Mouse (Mus musculus) T-helper 17 cell (primary cell): ENCODE measurements at regions not wholly inside any gene's neighbourhood (a gene's known extent, or its start where the extent isn't known, plus 50 kb on each side); places are given as distances from the start of the nearest gene placed in this dataset.
"Not testable (repeated sequence)": the region's sequence is repeated elsewhere in the genome, so short reads cannot be mapped to it uniquely, and the experiment has no call there.

ENCODE experiments used
- in situ Hi-C, 2 experiments: fragments of 300-600 bp; cut with MboI, MseI; formaldehyde crosslinking; loops; 1 replicate in 1 of 2; 2 replicates in 1 of 2; pipeline ENCODE4 v1.15.1; 2025; ENCODE audit warnings: high pct_unique_total_duplicates in 2 of 2

GRCm38 (mm10) chr10:118043761-118044160 is 97.8 kb upstream of the Mdm1 start:
- in situ Hi-C loops = loop anchor here in 1 of 2 experiments (5.0 kb wide), 2 partner anchors 54 to 289 kb away; partner anchors contain the start of gene Gm9044

GRCm38 (mm10) chr10:118044840-118045239 is 96.8 kb upstream of the Mdm1 start:
- in situ Hi-C loops = loop anchor here in 1 of 2 experiments (5.0 kb wide), 3 partner anchors 33 to 287 kb away; partner anchors contain the start of gene Gm9044

GRCm38 (mm10) chr10:118045427-118045826 is 96.2 kb upstream of the Mdm1 start:
- in situ Hi-C loops = loop anchor here in 1 of 2 experiments (5.0 kb wide), 1 partner anchor 33 kb away; no protein-coding TSS in a partner anchor

- in situ Hi-C loops = loop anchor here in 1 of 2 experiments (5.0 kb wide), 1 partner anchor 34 kb away; no protein-coding TSS in a partner anchor
Measured at GRCm38 (mm10) chr10:118046328-118046727, 95.3 kb upstream of the Mdm1 start.

- in situ Hi-C loops = loop anchor here in 1 of 2 experiments (5.0 kb wide), 1 partner anchor 35 kb away; no protein-coding TSS in a partner anchor
Measured at GRCm38 (mm10) chr10:118046831-118047230, 94.8 kb upstream of the Mdm1 start.

GRCm38 (mm10) chr10:118049330-118049729 is 92.3 kb upstream of the Mdm1 start:
- in situ Hi-C loops = loop anchor here in 1 of 2 experiments (5.0 kb wide), 1 partner anchor 37 kb away; no protein-coding TSS in a partner anchor

GRCm38 (mm10) chr10:118050152-118050641 is 91.4 kb upstream of the Mdm1 start:
- in situ Hi-C loops = no loop called here

GRCm38 (mm10) chr10:118052042-118052441 is 89.6 kb upstream of the Mdm1 start:
- in situ Hi-C loops = no loop called here

GRCm38 (mm10) chr10:118052477-118052876 is 89.1 kb upstream of the Mdm1 start:
- in situ Hi-C loops = no loop called here

GRCm38 (mm10) chr10:118053037-118053436 is 88.6 kb upstream of the Mdm1 start:
- in situ Hi-C loops = no loop called here

- in situ Hi-C loops = no loop called here
Measured at GRCm38 (mm10) chr10:118056789-118057271, 84.8 kb upstream of the Mdm1 start.

GRCm38 (mm10) chr10:118057516-118057915 is 84.1 kb upstream of the Mdm1 start:
- in situ Hi-C loops = no loop called here

- in situ Hi-C loops = no loop called here
Measured at GRCm38 (mm10) chr10:118064816-118065216, 76.8 kb upstream of the Mdm1 start.

GRCm38 (mm10) chr10:118076341-118076740 is 65.3 kb upstream of the Mdm1 start:
- in situ Hi-C loops = not testable (repeated sequence)

GRCm38 (mm10) chr10:118081636-118082166 is 59.9 kb upstream of the Mdm1 start:
- in situ Hi-C loops = no loop called here

GRCm38 (mm10) chr10:118083035-118083720 is 58.4 kb upstream of the Mdm1 start:
- in situ Hi-C loops = no loop called here

GRCm38 (mm10) chr10:118083721-118084075 is 57.9 kb upstream of the Mdm1 start:
- in situ Hi-C loops = no loop called here

- in situ Hi-C loops = no loop called here
Measured at GRCm38 (mm10) chr10:118085046-118085983, 56.3 kb upstream of the Mdm1 start.

GRCm38 (mm10) chr10:118087570-118088340 is 53.9 kb upstream of the Mdm1 start:
- in situ Hi-C loops = no loop called here

GRCm38 (mm10) chr10:118088499-118088898 is 53.1 kb upstream of the Mdm1 start:
- in situ Hi-C loops = no loop called here

GRCm38 (mm10) chr10:118089879-118090278 is 51.7 kb upstream of the Mdm1 start:
- in situ Hi-C loops = no loop called here
